Mouse (Mus musculus): ENCODE results near the gene Kcnj2. TPM values are rescaled to one million over a fixed set of nuclear protein-coding genes. Genes with fewer than 3 reads are reported as not detected.

The Kcnj2 gene
- total RNA-seq, 4 experiments from 2014 or later: 8.8 to 22.7 (median 15.4) TPM

GRCm38 (mm10) chr11:111091117-111091516 is 25.2 kb downstream of the Kcnj2 start:
- DNase-seq (ENCODE audit: low spot score in 2 of 2): no peak

GRCm38 (mm10) chr11:111092967-111093366 is 27.0 kb downstream of the Kcnj2 start:
- no peak for DNase-seq (ENCODE audit: low spot score in 2 of 2)

GRCm38 (mm10) chr11:111096612-111097011 is 30.6 kb downstream of the Kcnj2 start:
- no peak for DNase-seq (ENCODE audit: low spot score in 2 of 2)

- DNase-seq (ENCODE audit: low spot score in 2 of 2): no peak
Measured at GRCm38 (mm10) chr11:111100131-111100530, 34.2 kb downstream of the Kcnj2 start.

GRCm38 (mm10) chr11:111100651-111101050 is 34.7 kb downstream of the Kcnj2 start:
- no peak for DNase-seq (ENCODE audit: low spot score in 2 of 2)

- DNase-seq (ENCODE audit: low spot score in 2 of 2): no peak
Measured at GRCm38 (mm10) chr11:111101620-111102176, 35.7 kb downstream of the Kcnj2 start.

- DNase-seq (ENCODE audit: low spot score in 2 of 2): no peak
Measured at GRCm38 (mm10) chr11:111104422-111104821, 38.5 kb downstream of the Kcnj2 start.

- no peak for DNase-seq (ENCODE audit: low spot score in 2 of 2)
Measured at GRCm38 (mm10) chr11:111108130-111108529, 42.2 kb downstream of the Kcnj2 start.

GRCm38 (mm10) chr11:111121514-111121913 is 55.5 kb downstream of the Kcnj2 start:
- no peak for DNase-seq (ENCODE audit: low spot score in 2 of 2)

GRCm38 (mm10) chr11:111123324-111123723 is 57.4 kb downstream of the Kcnj2 start:
- DNase-seq (ENCODE audit: low spot score in 2 of 2): no peak

GRCm38 (mm10) chr11:111125963-111126362 is 60.0 kb downstream of the Kcnj2 start:
- no peak for DNase-seq (ENCODE audit: low spot score in 2 of 2)

Other genes with a start within 250 kb of the Kcnj2 start
- gene Kcnj16, start 98.1 kb upstream of the Kcnj2 start, total RNA-seq (2022): 10 to 100 TPM; 15.7 to 25.5 (median 21.7) TPM